Mouse (Mus musculus): ENCODE measurements around the gene Sost.

The Sost gene

DNA sequence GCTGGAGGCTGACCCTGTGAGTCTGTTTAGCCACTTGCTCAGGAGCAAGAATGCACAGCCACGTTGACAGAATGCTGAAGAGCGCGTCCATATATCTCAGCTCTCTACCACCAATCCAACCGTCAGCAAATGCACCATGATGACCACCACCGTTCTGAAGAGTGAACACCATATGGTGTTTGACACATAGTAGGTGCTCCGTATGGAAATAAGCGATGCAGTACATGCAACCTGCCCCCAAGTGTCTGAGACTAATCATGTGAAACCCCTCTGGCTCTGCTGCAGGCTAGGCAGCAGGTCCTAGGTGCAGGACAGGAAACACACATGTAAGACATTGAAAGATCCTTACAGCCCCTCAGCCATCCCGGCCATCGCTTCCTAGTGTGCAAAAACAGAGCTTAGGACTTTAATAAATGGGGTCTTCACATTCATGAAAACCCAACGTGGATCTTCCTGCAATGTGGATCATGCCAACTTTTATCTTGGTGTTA is 16.7 kb upstream of the Sost start:
- no peak for DNase-seq (ENCODE audit: low read depth, low spot score)

DNA sequence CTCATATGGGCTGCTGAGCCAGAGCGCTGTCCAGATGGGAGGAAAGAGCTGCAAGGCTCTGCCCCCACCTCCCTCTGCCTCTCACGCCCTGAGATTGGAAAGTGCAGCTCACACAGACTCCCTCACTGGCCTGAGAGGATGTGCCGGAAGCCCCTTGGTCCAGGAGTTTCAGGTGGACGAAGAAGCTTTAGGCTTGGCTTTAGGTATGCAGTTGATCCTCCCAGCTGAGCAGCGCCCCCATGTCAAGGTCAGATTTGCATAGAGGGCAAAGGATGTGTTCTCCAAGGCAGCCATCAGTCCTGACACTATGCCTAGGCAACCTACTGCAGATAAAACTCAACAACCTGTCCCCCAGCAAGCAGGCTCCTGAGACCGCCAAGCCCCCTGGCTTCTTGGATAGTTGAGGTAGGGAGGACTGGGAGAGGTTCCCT is 16.2 kb upstream of the Sost start:
- DNase-seq (ENCODE audit: low read depth, low spot score) = no peak

DNA sequence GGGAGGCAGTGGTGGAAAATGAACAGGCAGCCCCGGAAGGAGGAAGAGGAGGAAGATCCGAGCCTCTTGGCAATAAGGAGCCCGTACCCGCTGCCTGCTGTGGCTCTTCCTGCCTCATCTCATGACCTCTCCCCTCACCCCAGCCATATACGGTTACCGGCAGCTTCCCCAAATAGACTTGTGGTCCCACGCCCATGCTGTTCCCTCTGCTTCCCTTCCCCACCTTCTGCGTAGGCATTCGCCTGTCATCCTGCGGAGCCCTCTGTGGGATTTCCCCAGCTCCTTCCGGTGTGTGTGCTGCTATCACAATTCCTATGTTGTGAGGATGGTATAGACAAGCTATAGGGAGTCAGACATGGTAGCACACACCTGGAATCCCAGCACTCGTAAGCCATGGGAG is 15.0 kb upstream of the Sost start:
- no peak for DNase-seq (ENCODE audit: low read depth, low spot score)

GRCm38 (mm10) chr11:101980603-101981157 is 13.9 kb upstream of the Sost start:
- no peak for DNase-seq (ENCODE audit: low read depth, low spot score)

DNA sequence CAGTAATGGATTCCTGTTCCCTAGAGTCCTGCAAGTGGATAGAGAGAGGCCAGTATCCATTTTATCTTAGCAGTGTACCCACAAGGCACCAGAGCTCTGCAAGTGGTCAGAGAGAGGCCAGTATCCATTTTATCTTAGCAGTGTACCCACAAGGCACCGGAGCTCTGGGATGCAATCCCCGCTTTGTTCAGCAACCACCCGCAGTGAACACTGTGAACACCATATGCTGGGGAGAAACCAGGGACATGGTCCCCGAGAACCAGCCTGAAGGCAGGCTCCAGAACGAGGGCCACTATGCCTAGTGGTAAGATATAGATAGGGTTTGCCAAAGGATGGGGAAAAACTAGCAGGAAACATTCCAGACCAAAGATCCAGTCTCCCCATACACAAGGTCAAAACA is 12.3 kb upstream of the Sost start:
- DNase-seq (ENCODE audit: low read depth, low spot score) = no peak

GRCm38 (mm10) chr11:101976949-101977348 is 10.1 kb upstream of the Sost start:
- DNase-seq (ENCODE audit: low read depth, low spot score) = no peak

DNA sequence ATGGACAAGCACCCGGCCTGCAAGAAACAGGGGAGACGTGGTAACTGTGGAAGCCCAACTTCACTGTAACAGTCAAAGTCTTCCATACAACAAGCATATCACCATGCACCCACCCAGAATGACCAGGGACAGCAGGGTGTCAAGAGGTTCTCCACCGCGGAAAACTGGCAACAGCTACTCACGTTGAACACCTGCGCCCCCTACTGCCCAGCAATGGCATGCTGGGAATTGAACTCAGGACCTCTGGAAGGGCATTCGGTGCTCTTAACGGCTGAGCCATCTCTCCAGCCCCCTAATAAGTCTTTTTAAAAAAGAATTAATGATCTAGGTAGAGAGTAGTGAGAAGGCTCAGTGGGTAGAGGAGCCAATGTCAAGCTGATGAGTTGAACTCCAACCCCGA is 8.1 kb upstream of the Sost start:
- DNase-seq (ENCODE audit: low read depth, low spot score) = no peak

DNA sequence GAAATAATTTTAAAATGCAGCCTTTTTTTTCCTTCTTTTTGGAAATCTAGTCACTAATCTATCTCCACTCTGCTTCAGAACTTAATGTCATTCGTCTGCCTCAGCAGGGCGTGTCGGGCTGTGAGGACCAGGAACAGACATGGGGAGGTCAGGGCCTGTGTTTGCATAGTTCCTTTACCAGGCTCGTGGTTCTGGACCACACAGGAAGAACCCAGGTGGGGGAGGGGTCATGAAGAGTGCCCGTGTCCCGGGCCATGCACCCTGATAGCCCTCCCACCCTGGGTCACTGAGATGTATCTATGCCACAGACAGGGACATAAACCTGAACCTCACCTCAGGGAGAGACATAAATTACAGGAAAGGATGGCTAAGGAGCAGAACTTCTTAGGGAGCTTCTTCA is 7.4 kb upstream of the Sost start:
- DNase-seq (ENCODE audit: low read depth, low spot score) = no peak

- no peak for DNase-seq (ENCODE audit: low read depth, low spot score)
These were observed 6.7 kb upstream of the Sost start for GRCm38 (mm10) chr11:101973496-101973895.

GRCm38 (mm10) chr11:101972651-101973050 is 5.8 kb upstream of the Sost start:
- no peak for DNase-seq (ENCODE audit: low read depth, low spot score)

DNA sequence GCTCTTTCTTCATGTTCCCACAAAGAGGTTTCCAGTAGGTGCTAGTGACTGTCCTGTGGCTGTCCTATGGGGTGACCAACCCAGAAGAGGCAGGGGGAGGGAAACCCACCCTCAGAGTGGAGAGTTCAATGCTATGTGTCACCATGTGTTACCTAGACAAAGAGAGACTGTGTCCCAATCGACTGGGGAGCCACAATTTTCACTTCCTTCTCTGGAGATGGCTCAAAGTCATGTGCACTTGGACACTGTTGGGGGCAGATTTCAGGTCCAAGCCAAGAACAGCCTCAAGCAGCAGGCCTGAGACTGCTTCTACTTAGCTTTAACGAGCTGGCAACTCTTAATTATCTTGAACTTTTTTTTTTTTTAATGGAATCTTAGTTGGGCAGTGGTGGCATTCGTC is 5.3 kb upstream of the Sost start:
- DNase-seq (ENCODE audit: low read depth, low spot score) = no peak

DNA sequence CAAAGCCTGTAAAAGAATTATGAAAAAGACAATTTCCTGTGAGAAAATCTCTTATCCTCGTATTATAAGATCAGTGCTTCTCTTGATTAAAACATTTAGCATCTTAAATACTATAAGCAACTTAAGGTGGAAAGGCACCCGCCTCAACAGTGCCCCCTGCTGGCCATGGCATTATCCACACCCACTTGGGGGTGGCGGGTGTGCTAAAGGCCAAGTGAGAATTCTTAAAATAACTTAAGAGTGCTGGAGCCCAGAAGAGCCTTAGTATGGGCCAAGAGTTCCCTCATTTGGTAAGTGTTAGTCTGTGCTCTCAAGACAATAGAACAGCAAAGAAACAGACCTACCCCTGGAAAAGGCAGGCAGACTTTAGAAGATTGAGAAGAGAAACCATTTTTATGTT is 4.6 kb upstream of the Sost start:
- no peak for DNase-seq (ENCODE audit: low read depth, low spot score)

GRCm38 (mm10) chr11:101969835-101970234 is 3.0 kb upstream of the Sost start:
- no peak for DNase-seq (ENCODE audit: low read depth, low spot score)

- DNase-seq (ENCODE audit: low read depth, low spot score) = peak; percentile 79
These were observed 2.0 kb upstream of the Sost start for GRCm38 (mm10) chr11:101968791-101969190.

- DNase-seq (ENCODE audit: low read depth, low spot score) = no peak
These were observed 1.5 kb upstream of the Sost start for GRCm38 (mm10) chr11:101968311-101968710.

DNA sequence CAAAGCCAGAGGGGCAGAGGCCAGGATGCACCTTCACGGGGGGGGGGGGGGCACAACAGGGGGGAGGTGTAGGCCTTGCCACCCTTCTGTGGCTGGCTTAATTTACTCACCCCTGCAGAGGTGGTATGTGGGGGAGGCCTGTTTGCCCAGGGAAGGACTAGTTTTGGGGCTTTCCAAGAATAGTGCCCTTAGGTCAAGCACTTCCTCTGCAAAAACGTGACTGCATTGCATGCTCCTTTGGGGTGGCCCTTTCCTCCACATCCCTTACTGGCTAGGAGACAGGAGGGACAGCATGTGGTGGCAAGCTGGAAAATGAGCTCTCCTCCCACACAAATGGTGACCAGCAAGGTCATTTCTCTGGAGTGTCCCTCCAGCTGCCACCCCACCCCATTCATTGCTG is 1.3 kb downstream of the Sost start:
- DNase-seq (ENCODE audit: low read depth, low spot score) = no peak

GRCm38 (mm10) chr11:101964647-101965046 is 2.2 kb downstream of the Sost start:
- no peak for DNase-seq (ENCODE audit: low read depth, low spot score)

GRCm38 (mm10) chr11:101963473-101964291 is 3.1 kb downstream of the Sost start:
- no peak for DNase-seq (ENCODE audit: low read depth, low spot score)

GRCm38 (mm10) chr11:101963043-101963442 is 3.8 kb downstream of the Sost start:
- DNase-seq (ENCODE audit: low read depth, low spot score) = no peak

DNA sequence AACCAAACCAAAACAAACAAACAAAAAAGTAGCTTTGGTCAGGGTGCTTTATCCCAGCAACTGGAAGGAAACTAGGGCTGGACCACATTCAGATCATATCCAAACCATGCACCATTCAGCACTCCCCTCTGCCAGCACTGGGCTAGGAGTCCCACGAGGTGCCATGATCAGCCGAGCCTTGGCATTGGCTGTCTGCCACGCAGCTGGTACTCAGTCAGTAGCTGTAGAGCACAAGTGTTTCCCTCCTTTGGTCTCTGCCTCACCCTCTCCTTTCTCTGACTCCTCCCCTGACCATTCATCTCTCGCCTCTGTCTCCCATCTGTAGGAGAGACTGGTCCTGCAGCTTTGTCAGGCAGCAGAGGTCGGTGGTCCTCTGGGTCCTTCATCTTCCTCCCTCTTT is 9.3 kb downstream of the Sost start:
- no peak for DNase-seq (ENCODE audit: low read depth, low spot score)

DNA sequence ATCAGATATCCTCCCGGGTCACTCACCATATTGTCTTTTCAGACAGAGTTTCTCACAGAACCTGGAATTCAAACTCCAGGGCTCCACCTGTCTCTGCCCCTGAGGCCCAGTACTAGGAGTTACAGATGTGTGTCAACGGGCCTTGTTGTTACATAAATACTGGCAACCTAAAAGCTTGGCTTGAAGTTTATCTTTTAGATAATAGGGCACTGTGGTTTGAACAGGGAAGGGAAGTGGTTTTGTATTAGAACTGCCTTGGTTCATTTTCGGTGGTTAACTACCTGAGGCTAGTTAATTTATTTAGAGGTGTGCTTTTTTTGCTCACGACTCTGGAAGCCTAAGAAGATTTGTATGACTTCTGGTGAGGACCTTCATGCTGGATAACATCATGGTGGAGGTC is 13.4 kb downstream of the Sost start:
- no peak for DNase-seq (ENCODE audit: low read depth, low spot score)

DNA sequence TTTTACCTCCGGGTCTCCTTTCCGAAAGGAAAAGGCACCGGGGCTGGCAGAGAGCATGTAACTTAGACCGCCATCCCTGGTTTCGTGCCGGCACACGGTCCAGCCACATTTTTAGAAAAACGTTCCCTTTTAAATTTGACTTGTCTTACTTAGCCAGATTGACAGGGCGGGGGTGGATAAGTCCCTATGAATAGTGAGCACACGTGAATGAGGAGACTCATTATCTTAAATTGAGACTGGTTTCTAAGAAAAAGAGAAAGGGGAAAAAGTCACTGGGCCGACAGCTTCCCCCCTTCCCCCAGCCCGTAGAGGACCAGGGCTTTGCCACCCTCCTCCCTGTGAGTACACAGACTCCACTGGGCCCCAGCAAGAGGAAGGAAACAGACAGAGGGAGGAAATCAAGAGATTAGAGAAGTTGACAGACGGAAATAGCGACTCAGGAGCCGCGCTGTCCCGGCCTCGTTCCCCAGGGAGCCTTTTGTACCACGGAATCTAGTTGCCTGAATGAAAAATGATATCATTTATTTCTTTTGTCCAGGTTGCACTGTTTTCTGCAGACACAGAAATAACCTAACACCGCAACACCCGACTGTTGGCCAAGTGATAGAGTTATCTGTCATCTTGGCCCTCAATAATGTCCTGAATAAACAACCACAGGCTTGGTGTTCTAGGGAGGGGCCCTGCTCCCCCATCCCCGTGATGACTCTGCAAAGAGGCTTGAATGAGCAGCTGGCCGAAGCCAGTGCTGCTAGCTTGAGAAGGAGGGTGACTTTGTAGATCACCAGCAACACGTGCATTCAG is 14.1 kb downstream of the Sost start:
- DNase-seq (ENCODE audit: low read depth, low spot score) = no peak

DNA sequence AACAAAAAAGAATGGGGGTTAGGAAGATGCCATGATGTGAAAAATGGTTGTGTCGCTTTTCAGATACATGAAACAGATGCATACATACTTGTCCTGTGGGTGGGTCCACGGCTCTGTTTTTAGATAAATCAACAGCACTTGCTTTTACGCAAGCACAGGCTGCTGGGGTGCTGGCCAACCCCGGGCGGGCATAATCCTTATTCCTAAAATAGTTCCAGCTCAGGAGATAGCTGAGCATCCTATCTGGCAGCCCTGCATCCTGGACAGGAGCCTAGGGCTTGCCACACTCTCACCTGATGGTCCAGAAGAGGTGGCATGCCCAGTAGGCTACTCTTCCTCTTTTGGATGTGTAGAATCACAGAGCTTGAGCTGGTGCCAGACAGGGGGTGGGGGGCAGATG is 16.8 kb downstream of the Sost start:
- DNase-seq (ENCODE audit: low read depth, low spot score) = no peak
